Mouse (Mus musculus): ENCODE data around the gene Uts2b.

Uts2b gene

GRCm38 (mm10) chr16:27370191-27370590, at the start of gene Uts2b:
TSS of gene Uts2b (minus strand) at chr16:27370239.
- in situ Hi-C loops (cut with MboI) = no loop called here

- in situ Hi-C loops (cut with MboI) = no loop called here
These were observed 47.6 kb upstream of the Uts2b start for GRCm38 (mm10) chr16:27417632-27418031.

GRCm38 (mm10) chr16:27416937-27417584, 47.0 kb upstream of the Uts2b start:
- in situ Hi-C loops (cut with MboI) = no loop called here

GRCm38 (mm10) chr16:27404107-27404506, 34.1 kb upstream of the Uts2b start:
- in situ Hi-C loops (cut with MboI) = no loop called here

GRCm38 (mm10) chr16:27401579-27401978, 31.5 kb upstream of the Uts2b start:
- in situ Hi-C loops (cut with MboI) = no loop called here

GRCm38 (mm10) chr16:27399719-27400253, 29.7 kb upstream of the Uts2b start:
- in situ Hi-C loops (cut with MboI) = no loop called here

- in situ Hi-C loops (cut with MboI) = no loop called here
These were observed 29.1 kb upstream of the Uts2b start for GRCm38 (mm10) chr16:27399026-27399718.

GRCm38 (mm10) chr16:27396951-27397350, 26.9 kb upstream of the Uts2b start:
- in situ Hi-C loops (cut with MboI) = no loop called here

GRCm38 (mm10) chr16:27395251-27396037, 25.4 kb upstream of the Uts2b start:
- in situ Hi-C loops (cut with MboI) = no loop called here

- in situ Hi-C loops (cut with MboI) = no loop called here
These were observed 21.8 kb upstream of the Uts2b start for GRCm38 (mm10) chr16:27391845-27392244.

GRCm38 (mm10) chr16:27390306-27390705, 20.3 kb upstream of the Uts2b start:
- in situ Hi-C loops (cut with MboI) = no loop called here

- in situ Hi-C loops (cut with MboI) = no loop called here
These were observed 19.7 kb upstream of the Uts2b start for GRCm38 (mm10) chr16:27389534-27390282.

- in situ Hi-C loops (cut with MboI) = no loop called here
These were observed 18.9 kb upstream of the Uts2b start, which contains the start of gene Ccdc50 for GRCm38 (mm10) chr16:27388761-27389451. TSS of gene Ccdc50 (plus strand) at chr16:27388869.

- in situ Hi-C loops (cut with MboI) = no loop called here
These were observed 17.9 kb upstream of the Uts2b start for GRCm38 (mm10) chr16:27387634-27388611.

GRCm38 (mm10) chr16:27386850-27387407, 16.9 kb upstream of the Uts2b start:
- in situ Hi-C loops (cut with MboI) = no loop called here

- in situ Hi-C loops (cut with MboI) = no loop called here
These were observed 15.6 kb upstream of the Uts2b start for GRCm38 (mm10) chr16:27385649-27386048.

GRCm38 (mm10) chr16:27384893-27385603, 15.0 kb upstream of the Uts2b start:
- in situ Hi-C loops (cut with MboI) = no loop called here

GRCm38 (mm10) chr16:27382217-27382616, 12.2 kb upstream of the Uts2b start:
- in situ Hi-C loops (cut with MboI) = no loop called here

- in situ Hi-C loops (cut with MboI) = no loop called here
These were observed 6.5 kb upstream of the Uts2b start for GRCm38 (mm10) chr16:27376556-27376955.

Measured in mature B cell (primary cell).